ENCODE assay signal across 18 mouse cellular contexts in genomic region chr1:80739472-80739871, GRCm38 (mm10).
"Had no signal": no experiment of that assay in that cellular context is flagged by ENCODE, and none has a peak within 500 bp of the region (broad histone marks: within the 10 kb centered on the region; RNA-seq: fewer than 3 reads in every experiment).

No protein-coding gene starts in this region.

- DNase-seq: lung, embryonic 14.5 days; lung, postnatal 10 days; lung, postnatal 4 days; midbrain, embryonic 14.5 days; retina, postnatal 1 day; right cerebral cortex, adult 18-20 months; right cerebral cortex, postnatal 25 days; right cerebral cortex, postnatal 4 days; spleen, adult 18-20 months; thymus, adult 18-20 months; thymus, postnatal 14 days; thymus, postnatal 36 days had no signal

- H3K27me3 ChIP-seq: midbrain, embryonic 12.5 days; neural tube, embryonic 13.5 days; neural tube, embryonic 15.5 days had no signal

- ATAC-seq: midbrain, embryonic 16.5 days had no signal

- H3K9me3 ChIP-seq: midbrain, embryonic 10.5 days; midbrain, embryonic 12.5 days; neural tube, embryonic 13.5 days; neural tube, embryonic 15.5 days had no signal

- H3K4me2 ChIP-seq: lung, embryonic 14.5 days; midbrain, embryonic 12.5 days; neural tube, embryonic 13.5 days; neural tube, embryonic 15.5 days had no signal

- H3K27ac ChIP-seq: midbrain, embryonic 10.5 days; midbrain, embryonic 12.5 days; neural tube, embryonic 13.5 days; neural tube, embryonic 15.5 days had no signal

- H3K9ac ChIP-seq: lung, embryonic 14.5 days; midbrain, embryonic 12.5 days; neural tube, embryonic 13.5 days; neural tube, embryonic 15.5 days had no signal

- H3K4me1 ChIP-seq: neural tube, embryonic 13.5 days; neural tube, embryonic 15.5 days had no signal

- H3K36me3 ChIP-seq: midbrain, embryonic 10.5 days; midbrain, embryonic 12.5 days; neural tube, embryonic 13.5 days; neural tube, embryonic 15.5 days had no signal

- H3K4me3 ChIP-seq: midbrain, embryonic 10.5 days; midbrain, embryonic 12.5 days; myocyte; neural tube, embryonic 13.5 days; neural tube, embryonic 15.5 days had no signal
